Mouse (Mus musculus): Measurements from ENCODE around the gene Lamc2. TPM values are rescaled to one million over a fixed set of nuclear protein-coding genes. Genes with fewer than 3 reads are reported as not detected.

The Lamc2 gene
- total RNA-seq, 1 experiment from 2014 or later, result 0.70 TPM

GRCm38 (mm10) chr1:153126491-153127381 is 59.5 kb downstream of the Lamc2 start:
- peak; percentile 21 for DNase-seq

GRCm38 (mm10) chr1:153125287-153126275 is 60.7 kb downstream of the Lamc2 start:
- no peak for DNase-seq

GRCm38 (mm10) chr1:153124502-153124901 is 61.7 kb downstream of the Lamc2 start:
- no peak for DNase-seq

- DNase-seq, result peak; percentile 67
Observed at GRCm38 (mm10) chr1:153122764-153123163, 63.5 kb downstream of the Lamc2 start.

- DNase-seq, result no peak
Observed at GRCm38 (mm10) chr1:153121320-153121719, 64.9 kb downstream of the Lamc2 start.

GRCm38 (mm10) chr1:153120544-153120943 is 65.7 kb downstream of the Lamc2 start:
- DNase-seq, result no peak

- peak; percentile 37 for DNase-seq
Observed at GRCm38 (mm10) chr1:153115315-153115714, 70.9 kb downstream of the Lamc2 start.

GRCm38 (mm10) chr1:153111596-153111995 is 74.7 kb downstream of the Lamc2 start:
- no peak for DNase-seq

GRCm38 (mm10) chr1:153109836-153110235 is 76.4 kb downstream of the Lamc2 start:
- no peak for DNase-seq

- no peak for DNase-seq
Observed at GRCm38 (mm10) chr1:153109346-153109745, 76.9 kb downstream of the Lamc2 start.

GRCm38 (mm10) chr1:153107866-153108265 is 78.4 kb downstream of the Lamc2 start:
- DNase-seq, result no peak

- DNase-seq, result peak; percentile 27
Observed at GRCm38 (mm10) chr1:153104804-153105203, 81.4 kb downstream of the Lamc2 start.

GRCm38 (mm10) chr1:153103186-153103554 is 83.1 kb downstream of the Lamc2 start:
- DNase-seq, result no peak

GRCm38 (mm10) chr1:153102296-153103185 is 83.7 kb downstream of the Lamc2 start:
- DNase-seq, result no peak

- DNase-seq, result peak; percentile 78
Observed at GRCm38 (mm10) chr1:153101327-153101880, 84.8 kb downstream of the Lamc2 start.

GRCm38 (mm10) chr1:153100912-153101311 is 85.3 kb downstream of the Lamc2 start:
- DNase-seq, result no peak

GRCm38 (mm10) chr1:153098586-153098985 is 87.7 kb downstream of the Lamc2 start:
- DNase-seq, result no peak

- no peak for DNase-seq
Observed at GRCm38 (mm10) chr1:153097017-153097675, 89.1 kb downstream of the Lamc2 start.

GRCm38 (mm10) chr1:153095826-153096727 is 90.2 kb downstream of the Lamc2 start:
- DNase-seq, result peak; percentile 45

GRCm38 (mm10) chr1:153095328-153095727 is 90.9 kb downstream of the Lamc2 start:
- no peak for DNase-seq

Measured in adrenal gland, postnatal 14 days (tissue).